Mouse (Mus musculus): ENCODE results near the gene Nrf1. TPM values are rescaled to one million over a fixed set of nuclear protein-coding genes. Genes with fewer than 3 reads are reported as not detected.

The Nrf1 gene
- total RNA-seq, 2 experiments from 2014 or later, result 27.1 to 52.1 TPM

- ATAC-seq (replicated peaks; ENCODE audit: poor library complexity), result 0 out of 2 replicates have a peak, but pooled peaks have one; percentile 41
Measured at GRCm38 (mm10) chr6:30139329-30140045, 91.7 kb downstream of the Nrf1 start.

- ATAC-seq (replicated peaks; ENCODE audit: poor library complexity), result no peak
Measured at GRCm38 (mm10) chr6:30143263-30143662, 95.5 kb downstream of the Nrf1 start.

- peak; percentile 77 for ATAC-seq (replicated peaks; ENCODE audit: poor library complexity)
Measured at GRCm38 (mm10) chr6:30147058-30147457, 99.3 kb downstream of the Nrf1 start.

GRCm38 (mm10) chr6:30147753-30148152 is 100.0 kb downstream of the Nrf1 start:
- ATAC-seq (replicated peaks; ENCODE audit: poor library complexity), result peak; percentile 79

DNA sequence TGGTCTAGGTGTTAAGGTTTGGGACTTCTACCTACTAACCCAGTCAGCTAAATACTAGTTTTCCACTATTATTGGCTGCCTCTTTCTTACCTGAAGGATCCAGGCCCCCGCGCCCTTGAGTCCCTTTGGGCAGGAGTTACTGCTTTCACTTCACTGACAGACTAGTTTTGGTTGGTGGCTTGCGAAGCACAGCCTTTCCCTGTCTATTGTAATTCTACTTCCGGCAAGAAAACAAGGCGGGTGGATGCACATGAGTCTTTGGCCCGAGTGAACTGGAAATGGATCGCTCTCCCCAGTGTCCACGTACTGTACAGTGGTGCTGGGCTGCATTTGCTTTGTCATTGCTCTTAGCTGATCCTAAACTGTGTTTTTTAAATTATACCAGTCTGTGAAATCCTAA is 102.7 kb downstream of the Nrf1 start:
- no peak for ATAC-seq (replicated peaks; ENCODE audit: poor library complexity)

DNA sequence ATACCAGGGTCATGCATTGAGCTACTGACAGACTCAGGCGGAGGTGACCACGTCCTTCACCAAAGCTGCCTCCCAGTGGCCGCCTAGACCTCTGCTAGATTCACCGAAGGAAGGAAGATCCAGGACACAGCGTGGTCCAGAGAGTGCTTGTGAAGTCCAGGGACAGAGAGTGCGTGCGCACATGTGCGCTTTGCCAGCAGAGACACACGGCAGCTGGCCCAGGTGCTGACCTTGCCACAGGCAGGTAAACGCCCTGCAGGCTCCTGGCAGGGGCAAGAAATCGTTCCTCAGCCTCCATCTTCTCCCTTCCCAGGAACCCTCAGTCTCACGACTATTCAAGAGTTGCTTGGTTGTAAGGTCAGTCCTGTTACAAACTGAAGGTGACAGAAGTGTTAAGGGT is 104.4 kb downstream of the Nrf1 start:
- ATAC-seq (replicated peaks; ENCODE audit: poor library complexity), result no peak

- no peak for ATAC-seq (replicated peaks; ENCODE audit: poor library complexity)
Measured at GRCm38 (mm10) chr6:30152649-30153048, 104.9 kb downstream of the Nrf1 start.

DNA sequence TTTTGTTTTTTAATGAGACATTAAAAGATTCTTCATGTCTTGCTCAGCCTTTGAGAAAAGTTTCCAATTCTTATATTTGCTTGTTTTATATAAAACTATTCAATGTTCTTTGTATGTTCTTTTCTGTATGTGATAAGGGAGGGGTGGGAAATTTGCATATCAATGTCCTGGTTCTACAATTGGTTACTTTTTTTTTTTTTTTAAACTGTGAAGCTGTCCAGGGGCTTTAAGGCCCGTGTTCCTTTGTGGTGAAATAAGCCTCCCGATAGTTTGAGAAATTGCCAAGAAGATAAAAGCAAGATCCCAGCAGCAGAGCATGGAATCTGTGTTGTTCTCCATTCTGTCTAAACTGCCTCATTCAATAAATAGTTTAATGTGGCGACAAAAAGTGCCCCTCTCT is 105.3 kb downstream of the Nrf1 start:
- ATAC-seq (replicated peaks; ENCODE audit: poor library complexity), result no peak

DNA sequence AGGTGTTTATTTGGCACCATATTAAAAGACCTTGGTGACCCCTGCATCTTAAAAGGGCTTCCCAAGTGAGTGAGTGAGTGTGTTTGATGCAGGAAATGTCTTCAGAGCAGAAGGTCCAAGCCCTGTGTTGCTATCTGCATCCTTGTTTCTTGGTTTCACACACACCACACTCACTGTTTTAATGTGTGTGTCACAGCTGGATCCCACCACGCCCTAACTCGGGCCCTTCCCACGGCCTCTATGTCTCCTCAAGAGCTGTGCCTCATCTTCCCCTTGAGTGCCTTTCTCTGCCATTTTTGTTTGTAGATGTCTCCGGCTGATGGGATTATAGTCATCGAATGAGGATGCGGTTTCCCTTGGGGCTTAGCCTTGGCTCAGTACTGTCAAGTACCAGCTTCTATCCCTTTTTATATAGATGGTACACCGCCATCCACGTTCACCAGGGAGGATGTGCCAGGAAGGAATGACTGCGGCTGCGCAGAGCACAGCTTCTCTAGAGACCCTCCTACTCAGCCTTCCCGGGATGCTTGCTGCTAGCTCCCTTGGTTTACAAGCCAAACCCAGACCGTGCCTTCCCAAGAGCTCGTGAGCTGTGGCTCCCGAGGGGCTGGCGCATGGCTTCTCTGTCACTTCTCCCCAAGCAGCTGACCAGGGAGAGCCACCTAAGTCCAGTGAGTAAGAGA is 106.1 kb downstream of the Nrf1 start:
- ATAC-seq (replicated peaks; ENCODE audit: poor library complexity), result no peak

GRCm38 (mm10) chr6:30159516-30160045 is 111.8 kb downstream of the Nrf1 start:
- no peak for ATAC-seq (replicated peaks; ENCODE audit: poor library complexity)

- no peak for ATAC-seq (replicated peaks; ENCODE audit: poor library complexity)
Measured at GRCm38 (mm10) chr6:30160408-30160807, 112.6 kb downstream of the Nrf1 start.

- ATAC-seq (replicated peaks; ENCODE audit: poor library complexity), result no peak
Measured at GRCm38 (mm10) chr6:30161618-30162017, 113.8 kb downstream of the Nrf1 start.

DNA sequence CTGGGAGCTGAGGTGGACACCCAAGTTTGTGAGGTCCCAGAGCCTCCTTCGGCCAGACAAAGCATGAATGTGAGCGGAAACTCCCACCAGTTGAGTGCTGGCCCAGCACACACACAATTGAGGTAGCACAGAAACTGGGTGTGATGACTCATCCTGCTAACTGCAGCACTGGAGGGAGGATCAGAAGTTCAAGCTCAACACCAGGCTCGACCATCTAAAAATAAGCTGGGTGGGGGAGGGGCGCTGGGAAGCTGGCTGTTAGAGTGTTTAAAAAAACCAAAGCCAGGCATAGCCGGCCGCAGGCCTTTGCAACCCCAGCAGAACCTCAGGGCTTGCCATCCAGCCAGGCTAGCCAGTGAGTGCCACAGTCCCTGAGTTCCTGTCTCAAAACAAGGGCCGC is 114.3 kb downstream of the Nrf1 start:
- ATAC-seq (replicated peaks; ENCODE audit: poor library complexity), result no peak

GRCm38 (mm10) chr6:30166349-30166748 is 118.6 kb downstream of the Nrf1 start:
- peak; percentile 18; the same call in 1 of the 2 replicates for ATAC-seq (replicated peaks; ENCODE audit: poor library complexity)

DNA sequence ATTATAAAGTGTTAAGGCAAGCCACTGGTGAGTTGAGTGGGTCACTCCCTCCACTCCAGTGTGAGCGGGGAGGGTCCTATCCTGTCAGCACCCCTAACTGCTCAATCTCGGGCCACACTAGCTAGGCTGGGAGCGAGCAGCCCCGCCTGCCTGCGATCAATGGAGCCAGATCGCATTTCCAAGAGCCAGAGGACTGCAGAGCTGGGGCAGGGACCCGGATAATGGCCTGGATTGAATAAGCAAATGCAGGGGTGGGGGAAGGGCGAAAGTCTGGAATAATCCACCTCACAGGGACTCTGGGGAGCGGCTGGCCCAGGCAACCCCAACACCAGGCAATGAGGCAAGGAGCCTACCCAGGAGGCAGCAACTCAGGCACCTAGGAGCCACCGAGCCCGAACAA is 119.4 kb downstream of the Nrf1 start:
- ATAC-seq (replicated peaks; ENCODE audit: poor library complexity), result no peak

DNA sequence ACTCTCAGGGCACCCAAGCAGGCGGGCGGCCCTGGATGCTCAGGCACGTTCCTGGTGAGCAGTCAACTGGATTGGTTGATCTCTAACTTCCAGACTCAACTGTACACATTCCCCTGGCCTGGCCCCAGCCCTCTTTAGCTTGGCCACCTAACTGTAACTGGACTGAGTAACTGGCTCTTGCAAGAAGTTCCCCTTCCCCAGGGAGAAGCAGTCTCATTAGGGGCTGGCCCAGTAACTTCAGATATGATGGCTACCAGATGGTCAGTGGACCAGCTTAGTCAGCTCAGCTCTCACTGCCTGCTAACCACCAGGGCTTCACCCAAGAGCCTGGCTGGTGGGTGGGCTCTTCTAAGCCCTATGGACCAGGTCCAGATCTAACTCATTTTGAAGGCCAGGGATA is 120.5 kb downstream of the Nrf1 start:
- no peak for ATAC-seq (replicated peaks; ENCODE audit: poor library complexity)

- no peak for ATAC-seq (replicated peaks; ENCODE audit: poor library complexity)
Measured at GRCm38 (mm10) chr6:30169148-30169547, 121.4 kb downstream of the Nrf1 start.

DNA sequence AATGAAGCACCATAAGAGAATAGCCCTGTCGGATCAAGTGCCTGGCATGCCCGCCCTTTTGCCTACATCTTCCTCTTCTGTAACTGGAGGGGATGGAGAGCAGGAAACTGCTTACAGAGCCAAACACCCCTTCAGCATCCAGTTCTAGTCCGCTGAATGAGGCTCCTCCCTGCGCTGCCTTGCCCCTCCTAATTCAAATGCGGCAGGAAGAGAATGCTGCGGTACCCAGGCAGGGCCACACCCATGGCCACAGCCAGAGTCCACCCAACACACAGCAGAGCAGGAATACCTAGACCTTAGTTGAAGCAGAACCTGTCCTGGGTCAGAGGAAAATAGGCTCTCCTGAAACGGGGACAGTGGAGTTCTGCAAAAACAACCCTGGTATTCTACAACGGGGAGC is 123.4 kb downstream of the Nrf1 start:
- ATAC-seq (replicated peaks; ENCODE audit: poor library complexity), result no peak

DNA sequence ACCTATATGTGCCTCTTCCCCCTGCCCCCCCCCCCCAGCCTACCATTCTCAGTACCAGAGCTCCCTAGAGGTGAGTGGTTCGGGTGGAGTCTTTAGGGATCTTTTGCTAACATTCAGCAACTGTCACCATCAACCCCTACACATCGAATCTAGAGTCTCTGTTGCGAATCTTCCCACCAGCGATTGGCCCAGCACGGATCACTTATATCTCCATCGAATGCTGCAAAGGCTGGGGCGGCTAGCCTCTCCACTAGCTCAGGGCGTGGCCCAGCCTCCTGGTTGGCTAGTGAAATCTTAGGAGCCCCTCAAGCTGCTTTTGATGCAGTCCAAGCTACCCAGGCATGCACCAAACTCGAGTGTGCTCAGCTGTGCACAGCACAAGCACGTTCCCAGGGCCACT is 124.2 kb downstream of the Nrf1 start:
- no peak for ATAC-seq (replicated peaks; ENCODE audit: poor library complexity)

GRCm38 (mm10) chr6:30172441-30172819 is 124.6 kb downstream of the Nrf1 start:
- no peak for ATAC-seq (replicated peaks; ENCODE audit: poor library complexity)

DNA sequence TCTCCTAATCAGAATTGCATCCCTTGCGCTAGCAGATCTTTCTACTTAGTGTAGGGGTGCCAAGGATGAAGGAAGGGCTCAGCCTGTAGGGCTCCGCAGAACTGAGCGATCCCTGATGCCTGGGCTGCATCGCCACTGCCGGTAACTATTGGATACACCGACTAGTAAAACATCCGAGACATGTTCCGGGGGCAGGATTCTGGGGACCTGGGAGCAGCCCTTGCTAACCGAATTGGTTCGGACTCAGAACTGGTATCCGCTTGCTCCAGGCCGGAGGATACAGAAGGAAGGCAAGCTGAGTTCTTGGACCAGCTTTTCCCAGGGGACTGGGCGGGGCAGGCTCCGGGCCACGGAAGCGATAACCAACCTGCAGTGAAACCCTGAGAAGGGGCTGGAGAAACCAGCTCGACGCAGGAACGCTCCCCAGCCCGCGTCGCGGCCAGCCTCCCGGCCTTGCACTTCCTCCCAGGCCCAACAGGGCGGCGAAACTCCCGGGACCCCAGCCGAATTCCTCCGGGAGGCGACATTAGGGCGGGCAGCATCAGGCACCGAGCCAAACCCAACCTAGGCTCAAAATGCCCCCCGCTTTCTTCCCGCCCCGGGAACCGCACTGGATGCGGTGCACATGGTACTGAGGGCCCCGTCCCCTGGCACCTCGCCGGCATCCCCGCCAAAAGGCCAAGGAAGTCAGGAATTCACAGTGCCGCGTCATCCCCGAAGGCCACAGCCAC is 125.2 kb downstream of the Nrf1 start:
- 0 out of 2 replicates have a peak, but pooled peaks have one; percentile 22 for ATAC-seq (replicated peaks; ENCODE audit: poor library complexity)

Data from megakaryocyte progenitor cell, adult 5-6 weeks (primary cell).